Mouse (Mus musculus) right cerebral cortex, adult 18-20 months (tissue): ENCODE data around the gene Scaf1.

Experiments used
- DNase-seq: peaks from one replicate; pipeline ENCODE4 v3.0.0; 2022; ENCODE audit warnings: mixed read lengths

Scaf1 gene

GRCm38 (mm10) chr7:45013366-45014095, 2.6 kb downstream of the Scaf1 start:
- DNase-seq, result no peak

GRCm38 (mm10) chr7:45012824-45013223, 3.3 kb downstream of the Scaf1 start:
- DNase-seq, result no peak

- DNase-seq, result no peak
Measured at GRCm38 (mm10) chr7:45012011-45012410, 4.2 kb downstream of the Scaf1 start.

GRCm38 (mm10) chr7:45008411-45008810, 7.8 kb downstream of the Scaf1 start:
- no peak for DNase-seq

- no peak for DNase-seq
Measured at GRCm38 (mm10) chr7:45007846-45008245, 8.3 kb downstream of the Scaf1 start.

- DNase-seq, result no peak
Measured at GRCm38 (mm10) chr7:45007141-45007540, 9.0 kb downstream of the Scaf1 start.

DNA sequence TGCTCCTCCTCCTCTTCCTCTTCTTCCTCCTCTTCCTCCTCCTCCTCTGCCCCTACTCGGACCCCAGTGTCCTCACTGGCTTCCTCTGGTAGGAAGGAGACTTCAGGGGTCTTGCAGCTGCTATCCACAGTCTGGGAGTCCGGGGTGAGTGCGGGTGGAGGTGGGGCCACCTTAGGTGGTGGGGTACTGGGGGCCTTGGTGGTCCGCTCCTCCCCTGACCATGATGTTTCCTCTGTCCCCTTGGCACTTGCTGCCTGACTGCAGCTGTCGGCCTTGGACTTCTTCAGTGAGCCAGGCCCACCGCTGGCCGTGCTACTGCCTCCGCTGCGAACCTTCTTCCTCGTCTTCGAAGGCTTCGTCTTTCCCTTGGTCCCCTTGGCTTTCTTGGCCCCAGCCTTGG, 9.7 kb downstream of the Scaf1 start:
- DNase-seq, result no peak

DNA sequence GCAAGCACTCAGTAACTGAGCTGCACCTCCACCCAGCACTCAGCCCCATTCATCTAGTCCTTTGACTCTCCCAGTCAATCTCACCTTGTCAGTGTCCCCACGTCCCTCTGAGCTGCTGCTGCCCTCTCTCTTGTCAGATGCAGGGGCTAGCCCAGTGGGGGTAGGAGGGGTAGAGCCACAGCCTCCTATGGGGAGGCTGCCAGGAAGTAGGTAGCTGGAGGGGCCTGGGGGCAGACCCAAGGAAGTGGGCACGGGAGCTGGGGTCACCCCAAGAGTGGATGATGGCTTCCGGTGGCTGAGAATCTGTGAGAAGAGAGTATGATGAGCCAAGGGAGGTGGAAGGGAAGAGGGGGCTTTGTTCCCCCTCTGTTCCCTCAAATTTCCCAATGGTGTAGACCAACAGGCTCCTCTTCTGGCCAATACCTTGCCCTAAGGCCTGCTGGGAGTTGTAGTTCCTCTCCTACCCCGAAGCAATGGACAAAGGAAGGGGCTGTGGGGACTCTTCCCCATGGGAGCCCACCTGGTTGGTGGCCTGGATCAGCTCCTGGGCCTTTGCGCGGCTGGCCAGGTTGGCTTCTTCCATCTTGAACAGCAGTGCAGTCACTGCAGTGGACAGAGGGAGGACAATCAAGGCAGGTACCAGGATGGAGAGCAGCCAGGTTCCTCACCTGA, 10.7 kb downstream of the Scaf1 start:
- no peak for DNase-seq

- no peak for DNase-seq
Measured at GRCm38 (mm10) chr7:45004546-45004945, 11.6 kb downstream of the Scaf1 start.

DNA sequence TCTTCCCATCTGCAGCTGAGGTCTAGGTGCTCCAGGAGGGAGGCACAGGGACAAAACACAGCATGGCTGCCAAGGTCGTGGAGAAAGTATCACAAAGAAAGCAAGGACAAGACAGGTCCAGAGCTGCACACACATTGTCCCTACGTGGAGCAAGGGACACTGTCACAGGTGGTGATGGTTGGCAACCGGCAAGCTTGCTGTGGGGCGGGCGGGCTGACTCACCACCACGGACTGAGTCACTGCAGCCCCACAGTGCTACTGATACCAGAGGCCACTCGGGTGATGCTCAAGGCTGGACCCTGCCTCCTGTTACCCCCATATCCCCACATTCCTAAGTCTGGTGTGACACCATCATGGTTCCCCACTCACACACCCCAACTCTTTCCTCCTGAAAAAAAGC, 13.7 kb downstream of the Scaf1 start:
- DNase-seq, result no peak

GRCm38 (mm10) chr7:45000539-45001114, 15.5 kb downstream of the Scaf1 start:
- no peak for DNase-seq

- DNase-seq, result no peak
Measured at GRCm38 (mm10) chr7:44999753-45000152, 16.4 kb downstream of the Scaf1 start.

DNA sequence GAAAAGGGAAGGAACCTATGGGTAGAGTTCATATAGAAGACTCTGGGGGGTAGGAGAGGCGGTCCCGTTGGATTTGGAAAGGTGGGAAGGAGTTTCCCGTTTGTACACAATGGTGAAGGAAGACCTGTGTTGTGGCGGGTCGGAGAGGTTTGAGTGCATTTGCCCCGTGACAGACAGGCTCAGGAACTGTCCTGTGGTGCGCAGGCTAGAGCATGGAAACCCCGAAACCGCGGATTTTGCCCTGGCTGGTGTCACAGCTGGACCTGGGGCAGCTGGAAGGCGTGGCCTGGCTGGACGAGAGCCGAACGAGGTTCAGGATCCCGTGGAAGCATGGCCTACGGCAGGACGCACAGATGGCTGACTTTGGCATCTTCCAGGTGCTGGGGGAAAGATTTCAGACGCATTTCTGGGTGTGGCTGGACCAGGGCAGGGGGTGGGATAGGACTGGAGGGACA, 17.6 kb downstream of the Scaf1 start, which contains the start of gene Bcl2l12:
Gene Bcl2l12, minus strand, starts transcription at position 212 of the 455 bp plus-strand sequence.
- no peak for DNase-seq

DNA sequence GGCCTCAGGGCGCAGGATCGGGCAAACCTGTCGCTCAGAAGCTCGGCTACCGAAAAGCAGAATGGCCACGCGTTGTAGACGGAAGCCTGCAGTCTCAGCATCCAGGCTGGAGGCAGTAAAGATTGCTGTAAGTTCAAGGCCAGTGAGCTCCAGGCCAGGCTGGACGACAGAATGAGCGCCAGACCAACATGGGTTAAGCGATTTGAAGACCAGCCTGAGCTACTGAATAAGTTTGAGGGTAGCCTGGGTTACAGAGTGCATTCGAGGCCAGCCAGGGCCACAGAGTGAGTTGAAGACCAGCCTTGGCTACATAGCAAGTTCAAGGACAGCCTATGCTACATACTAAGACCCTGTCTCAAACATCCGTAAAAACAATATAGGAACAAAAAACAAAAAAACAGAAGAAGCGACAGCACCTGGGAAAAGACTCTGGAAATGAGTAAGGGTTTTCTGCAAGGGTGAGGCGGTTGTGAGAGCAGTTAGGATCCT, 18.2 kb downstream of the Scaf1 start:
- DNase-seq, result no peak

DNA sequence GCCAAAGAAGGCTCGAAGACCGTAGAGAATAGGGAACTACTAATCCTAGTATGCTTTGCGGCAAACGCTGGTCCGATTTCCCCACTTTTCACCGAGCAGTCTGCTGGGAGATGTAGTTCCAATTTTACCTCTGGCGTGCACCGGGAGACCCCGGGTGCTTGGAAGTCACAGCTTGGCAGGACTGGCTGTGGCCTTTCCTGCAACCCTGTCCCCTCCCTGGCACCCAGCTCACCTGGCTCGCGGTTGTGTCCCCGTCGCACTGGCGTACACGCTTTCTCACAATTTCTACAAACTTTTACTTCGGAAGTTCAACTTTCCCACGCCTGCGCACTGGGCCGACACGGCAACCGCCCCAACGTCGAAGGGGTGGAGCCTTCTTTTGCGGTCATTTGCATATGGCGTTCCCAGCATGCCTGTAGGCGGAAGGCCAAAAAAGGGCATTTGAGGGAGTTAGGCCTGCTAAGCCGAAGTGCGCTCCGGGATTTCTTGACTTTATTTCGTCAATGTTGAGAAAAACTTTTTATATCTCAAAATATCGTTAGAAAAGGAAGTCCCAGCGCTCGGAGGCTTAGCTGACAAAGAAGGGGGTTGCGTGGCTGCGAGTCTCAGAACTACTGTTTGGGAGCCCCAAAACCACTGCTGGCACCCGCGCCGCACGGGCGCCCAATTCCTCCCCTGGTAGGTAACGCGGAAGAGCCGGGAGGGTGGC, 18.8 kb downstream of the Scaf1 start, which contains the start of gene Irf3:
Gene Irf3, plus strand, starts transcription at position 418 of the 709 bp plus-strand sequence.
- DNase-seq, result peak; percentile 96

GRCm38 (mm10) chr7:44996672-44997071, 19.5 kb downstream of the Scaf1 start:
- DNase-seq, result no peak

DNA sequence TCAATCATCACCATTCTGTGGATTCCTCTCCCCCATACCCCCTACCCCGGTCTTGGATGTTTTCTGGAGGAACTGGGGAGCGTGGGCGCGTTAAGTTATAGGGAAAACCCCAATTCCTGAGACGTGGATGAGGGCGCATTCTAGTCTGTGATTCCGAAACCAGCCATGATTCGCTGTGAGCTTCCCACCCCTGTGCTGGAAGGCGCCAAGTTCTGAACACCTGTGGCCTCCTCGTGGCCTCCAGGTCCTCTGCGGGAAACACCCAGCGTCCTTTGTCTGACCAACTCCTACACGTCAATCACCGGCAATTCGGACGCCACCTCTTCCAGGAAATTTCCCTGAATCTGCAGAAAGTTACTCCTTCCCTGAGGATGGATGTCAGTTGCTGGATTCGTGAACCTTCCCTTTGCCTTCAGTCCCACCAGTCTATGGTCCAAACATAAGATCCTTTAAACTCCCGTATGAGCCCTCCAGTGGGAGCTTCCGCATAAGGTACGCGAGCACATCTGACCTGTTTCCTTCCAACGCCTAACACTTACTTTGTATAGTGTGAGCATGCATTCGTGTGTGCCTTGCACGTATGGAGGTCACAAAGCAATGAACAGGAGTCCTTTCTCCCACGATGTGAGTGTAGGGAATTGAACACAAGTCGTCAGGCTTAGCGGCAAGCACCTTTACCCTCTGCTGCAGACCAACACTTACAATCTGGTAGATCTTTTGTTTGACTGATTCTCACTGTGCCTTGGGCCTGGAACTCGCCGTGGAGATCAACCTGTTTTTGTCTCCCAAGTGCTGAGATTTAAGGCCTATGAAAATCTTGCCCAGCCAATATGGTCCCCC, 29.1 kb downstream of the Scaf1 start:
- no peak for DNase-seq

DNA sequence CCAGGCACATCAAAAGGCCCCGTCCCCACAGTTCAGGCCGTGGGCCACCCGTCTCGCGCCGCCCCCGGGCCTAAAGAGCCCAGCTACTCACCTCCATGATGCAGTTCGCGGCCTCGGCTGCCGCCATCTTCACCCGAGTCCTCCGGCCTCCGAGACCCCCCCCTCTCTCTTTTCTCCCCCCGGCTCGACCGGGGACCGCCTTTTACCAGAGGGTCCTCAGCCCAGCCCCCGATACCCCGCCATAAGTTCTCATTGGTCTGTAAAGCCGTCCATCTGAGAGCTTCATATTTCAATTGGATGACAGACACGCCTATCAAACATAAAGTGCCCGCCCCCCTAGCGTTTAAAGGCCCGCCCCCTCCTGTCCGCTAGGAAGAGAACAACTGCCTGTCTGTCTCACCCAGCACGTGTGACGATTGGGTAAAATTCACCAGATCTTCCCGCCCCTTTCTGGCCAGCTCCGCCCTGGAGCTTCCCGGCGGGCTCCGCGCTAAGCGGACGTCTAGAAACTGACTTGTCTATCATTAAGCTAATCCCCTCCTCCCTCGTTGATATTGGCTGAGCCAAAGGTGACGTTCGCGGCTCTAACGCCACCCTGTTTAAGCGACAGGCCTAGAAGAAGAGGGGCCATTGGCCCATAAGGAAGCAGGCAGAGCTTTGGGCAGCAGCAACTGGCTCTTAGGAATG, 29.8 kb downstream of the Scaf1 start, which contains the start of gene Prmt1:
Gene Prmt1, minus strand, starts transcription at position 377 of the 687 bp plus-strand sequence.
- peak; percentile 100 for DNase-seq

- peak; percentile 60 for DNase-seq
Measured at GRCm38 (mm10) chr7:44985595-44986191, 30.5 kb downstream of the Scaf1 start.

DNA sequence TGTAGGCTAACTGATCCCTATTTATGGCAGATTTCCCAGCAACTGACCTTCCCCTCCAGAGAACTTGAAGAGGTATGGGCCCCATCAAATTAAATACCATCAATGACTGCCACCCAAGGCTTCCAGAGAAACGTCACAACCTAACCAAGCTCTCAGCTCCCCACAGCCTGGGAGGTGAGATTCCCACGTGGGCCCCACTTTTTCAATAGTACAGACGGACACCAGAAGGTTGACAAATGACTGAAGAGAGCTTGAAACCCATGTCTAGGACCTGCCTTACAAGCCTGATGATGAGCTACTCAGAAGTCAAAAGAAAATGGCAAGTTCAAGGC, 31.4 kb downstream of the Scaf1 start:
- DNase-seq, result no peak
